Mouse (Mus musculus): ENCODE measurements at regions not wholly inside any gene's neighbourhood (a gene's known extent, or its start where the extent isn't known, plus 50 kb on each side); places are given as distances from the start of the nearest gene placed in this dataset.

GRCm38 (mm10) chr1:169439621-169440020 lies 91.6 kb downstream of the Nuf2 start:
- no peaks in the 10 kb centered on the region for H3K9me3 ChIP-seq (ENCODE audit: control insufficient read depth, low read length)
- WGBS: 50% methylated on average over 2 of the region's 2 CpGs
- peak; percentile 93 for ATAC-seq (ENCODE audit: low FRiP score)
- H3K27me3 ChIP-seq (ENCODE audit: control insufficient read depth, insufficient read depth, low read length): no peaks in the 10 kb centered on the region
- H3K27ac ChIP-seq (ENCODE audit: low read depth, low read length): no peak overlapping the region; the same call in 1 of the 2 replicates
- H3K36me3 ChIP-seq (ENCODE audit: control insufficient read depth, insufficient read depth, low read length): no peaks in the 10 kb centered on the region
- no peak overlapping the region for H3K4me3 ChIP-seq (ENCODE audit: low read depth, low read length)
- DNase-seq (ENCODE audit: low spot score): peak; percentile 63
- no peak overlapping the region for H3K4me2 ChIP-seq (replicated peaks; ENCODE audit: low read depth, low read length)
- H3K4me1 ChIP-seq (replicated peaks; ENCODE audit: control insufficient read depth, insufficient read depth, low read length): no peaks in the 10 kb centered on the region
- no peak overlapping the region for H3K9ac ChIP-seq (ENCODE audit: low read depth, low read length)

- no peak for DNase-seq (ENCODE audit: low spot score)
These were observed 93.3 kb downstream of the Nuf2 start for GRCm38 (mm10) chr1:169438006-169438405.

GRCm38 (mm10) chr1:169422408-169422807 lies 108.9 kb downstream of the Nuf2 start:
- ATAC-seq (ENCODE audit: low FRiP score) (no peak), DNase-seq (ENCODE audit: low spot score) (no peak)
- Histone ChIP-seq H3K36me3 (ENCODE audit: control insufficient read depth, insufficient read depth, low read length) (no peaks in the 10 kb centered on the region), H3K4me1 (replicated peaks; ENCODE audit: control insufficient read depth, insufficient read depth, low read length) (no peaks in the 10 kb centered on the region), H3K4me3 (ENCODE audit: low read depth, low read length) (no peak overlapping the region), H3K27me3 (ENCODE audit: control insufficient read depth, insufficient read depth, low read length) (no peaks in the 10 kb centered on the region), H3K4me2 (replicated peaks; ENCODE audit: low read depth, low read length) (no peak overlapping the region), H3K9ac (ENCODE audit: low read depth, low read length) (no peak overlapping the region), H3K27ac (ENCODE audit: low read depth, low read length) (no peak overlapping the region), H3K9me3 (ENCODE audit: control insufficient read depth, low read length) (no peaks in the 10 kb centered on the region)
- WGBS: 83% methylated on average over 3 of the region's 3 CpGs

More at GRCm38 (mm10) chr1:169438006-169438405, 93.3 kb downstream of the Nuf2 start:
- no peaks in the 10 kb centered on the region for H3K27me3 ChIP-seq (ENCODE audit: control insufficient read depth, insufficient read depth, low read length)
- no peak overlapping the region for H3K4me3 ChIP-seq (ENCODE audit: low read depth, low read length)
- H3K27ac ChIP-seq (ENCODE audit: low read depth, low read length): no peak overlapping the region
- H3K9ac ChIP-seq (ENCODE audit: low read depth, low read length): no peak overlapping the region
- H3K9me3 ChIP-seq (ENCODE audit: control insufficient read depth, low read length): no peaks in the 10 kb centered on the region
- H3K36me3 ChIP-seq (ENCODE audit: control insufficient read depth, insufficient read depth, low read length): no peaks in the 10 kb centered on the region
- 62% methylated on average over 3 of the region's 3 CpGs for WGBS
- no peak for ATAC-seq (ENCODE audit: low FRiP score)
- H3K4me1 ChIP-seq (replicated peaks; ENCODE audit: control insufficient read depth, insufficient read depth, low read length): no peaks in the 10 kb centered on the region
- no peak overlapping the region for H3K4me2 ChIP-seq (replicated peaks; ENCODE audit: low read depth, low read length)

GRCm38 (mm10) chr1:169421671-169422070 lies 109.6 kb downstream of the Nuf2 start:
- no peaks in the 10 kb centered on the region for H3K36me3 ChIP-seq (ENCODE audit: control insufficient read depth, insufficient read depth, low read length)
- no peak overlapping the region for H3K4me3 ChIP-seq (ENCODE audit: low read depth, low read length)
- H3K4me1 ChIP-seq (replicated peaks; ENCODE audit: control insufficient read depth, insufficient read depth, low read length): no peaks in the 10 kb centered on the region
- no peak overlapping the region for H3K4me2 ChIP-seq (replicated peaks; ENCODE audit: low read depth, low read length)
- WGBS: 68% methylated on average over 1 of the region's 1 CpGs
- DNase-seq (ENCODE audit: low spot score) (no peak), ATAC-seq (ENCODE audit: low FRiP score) (no peak)
- no peak overlapping the region for H3K9ac ChIP-seq (ENCODE audit: low read depth, low read length)
- no peak overlapping the region for H3K27ac ChIP-seq (ENCODE audit: low read depth, low read length)
- no peaks in the 10 kb centered on the region for H3K9me3 ChIP-seq (ENCODE audit: control insufficient read depth, low read length)
- no peaks in the 10 kb centered on the region for H3K27me3 ChIP-seq (ENCODE audit: control insufficient read depth, insufficient read depth, low read length)

GRCm38 (mm10) chr1:169418665-169419045 lies 112.6 kb downstream of the Nuf2 start:
- H3K27ac ChIP-seq (ENCODE audit: low read depth, low read length): no peak overlapping the region
- 91% methylated on average over 4 of the region's 4 CpGs for WGBS
- no peaks in the 10 kb centered on the region for H3K9me3 ChIP-seq (ENCODE audit: control insufficient read depth, low read length)
- no peaks in the 10 kb centered on the region for H3K27me3 ChIP-seq (ENCODE audit: control insufficient read depth, insufficient read depth, low read length)
- no peak overlapping the region for H3K9ac ChIP-seq (ENCODE audit: low read depth, low read length)
- DNase-seq (ENCODE audit: low spot score) (no peak), ATAC-seq (ENCODE audit: low FRiP score) (no peak)
- H3K4me3 ChIP-seq (ENCODE audit: low read depth, low read length): no peak overlapping the region
- H3K36me3 ChIP-seq (ENCODE audit: control insufficient read depth, insufficient read depth, low read length): no peaks in the 10 kb centered on the region
- H3K4me1 ChIP-seq (replicated peaks; ENCODE audit: control insufficient read depth, insufficient read depth, low read length): no peaks in the 10 kb centered on the region
- no peak overlapping the region for H3K4me2 ChIP-seq (replicated peaks; ENCODE audit: low read depth, low read length)

GRCm38 (mm10) chr1:169417979-169418664 lies 113.1 kb downstream of the Nuf2 start:
- DNase-seq (ENCODE audit: low spot score) (no peak), ATAC-seq (ENCODE audit: low FRiP score) (no peak)
- H3K4me1 ChIP-seq (replicated peaks; ENCODE audit: control insufficient read depth, insufficient read depth, low read length): no peaks in the 10 kb centered on the region
- H3K36me3 ChIP-seq (ENCODE audit: control insufficient read depth, insufficient read depth, low read length): no peaks in the 10 kb centered on the region
- no peaks in the 10 kb centered on the region for H3K9me3 ChIP-seq (ENCODE audit: control insufficient read depth, low read length)
- H3K9ac ChIP-seq (ENCODE audit: low read depth, low read length): no peak overlapping the region
- no peak overlapping the region for H3K4me3 ChIP-seq (ENCODE audit: low read depth, low read length)
- 87% methylated on average over 10 of the region's 10 CpGs for WGBS
- no peak overlapping the region for H3K27ac ChIP-seq (ENCODE audit: low read depth, low read length)
- no peak overlapping the region for H3K4me2 ChIP-seq (replicated peaks; ENCODE audit: low read depth, low read length)
- H3K27me3 ChIP-seq (ENCODE audit: control insufficient read depth, insufficient read depth, low read length): no peaks in the 10 kb centered on the region

GRCm38 (mm10) chr1:169416701-169417100 lies 114.6 kb downstream of the Nuf2 start:
- H3K4me1 ChIP-seq (replicated peaks; ENCODE audit: control insufficient read depth, insufficient read depth, low read length): no peaks in the 10 kb centered on the region
- no peak overlapping the region for H3K9ac ChIP-seq (ENCODE audit: low read depth, low read length)
- no peaks in the 10 kb centered on the region for H3K27me3 ChIP-seq (ENCODE audit: control insufficient read depth, insufficient read depth, low read length)
- H3K36me3 ChIP-seq (ENCODE audit: control insufficient read depth, insufficient read depth, low read length): no peaks in the 10 kb centered on the region
- WGBS: 89% methylated on average over 1 of the region's 1 CpGs
- no peak for DNase-seq (ENCODE audit: low spot score)
- no peak overlapping the region for H3K4me3 ChIP-seq (ENCODE audit: low read depth, low read length)
- H3K27ac ChIP-seq (ENCODE audit: low read depth, low read length): no peak overlapping the region
- no peaks in the 10 kb centered on the region for H3K9me3 ChIP-seq (ENCODE audit: control insufficient read depth, low read length)
- no peak overlapping the region for H3K4me2 ChIP-seq (replicated peaks; ENCODE audit: low read depth, low read length)
- ATAC-seq (ENCODE audit: low FRiP score): no peak

- DNase-seq (ENCODE audit: low spot score) (no peak), ATAC-seq (ENCODE audit: low FRiP score) (no peak)
- no peak overlapping the region for H3K4me2 ChIP-seq (replicated peaks; ENCODE audit: low read depth, low read length)
- WGBS: 83% methylated on average over 2 of the region's 2 CpGs
- H3K9ac ChIP-seq (ENCODE audit: low read depth, low read length): no peak overlapping the region
- H3K27me3 ChIP-seq (ENCODE audit: control insufficient read depth, insufficient read depth, low read length): no peaks in the 10 kb centered on the region
- no peak overlapping the region for H3K4me3 ChIP-seq (ENCODE audit: low read depth, low read length)
- H3K4me1 ChIP-seq (replicated peaks; ENCODE audit: control insufficient read depth, insufficient read depth, low read length): no peaks in the 10 kb centered on the region
- H3K9me3 ChIP-seq (ENCODE audit: control insufficient read depth, low read length): no peaks in the 10 kb centered on the region
- no peak overlapping the region for H3K27ac ChIP-seq (ENCODE audit: low read depth, low read length)
- no peaks in the 10 kb centered on the region for H3K36me3 ChIP-seq (ENCODE audit: control insufficient read depth, insufficient read depth, low read length)
These were observed 123.1 kb downstream of the Nuf2 start for GRCm38 (mm10) chr1:169408120-169408519.

- Histone ChIP-seq H3K4me2 (replicated peaks; ENCODE audit: low read depth, low read length) (no peak overlapping the region), H3K4me3 (ENCODE audit: low read depth, low read length) (no peak overlapping the region), H3K36me3 (ENCODE audit: control insufficient read depth, insufficient read depth, low read length) (no peaks in the 10 kb centered on the region), H3K27me3 (ENCODE audit: control insufficient read depth, insufficient read depth, low read length) (no peaks in the 10 kb centered on the region), H3K9ac (ENCODE audit: low read depth, low read length) (no peak overlapping the region), H3K4me1 (replicated peaks; ENCODE audit: control insufficient read depth, insufficient read depth, low read length) (no peaks in the 10 kb centered on the region; the same call in 1 of the 2 replicates), H3K27ac (ENCODE audit: low read depth, low read length) (no peak overlapping the region), H3K9me3 (ENCODE audit: control insufficient read depth, low read length) (no peaks in the 10 kb centered on the region)
- WGBS: 48% methylated on average over 6 of the region's 6 CpGs
- peak; percentile 49 for DNase-seq (ENCODE audit: low spot score)
- no peak for ATAC-seq (ENCODE audit: low FRiP score)
These were observed 130.4 kb downstream of the Nuf2 start for GRCm38 (mm10) chr1:169400841-169401240.
